Mouse (Mus musculus): ENCODE data around the gene Rsbn1l. TPM values are rescaled to one million over a fixed set of nuclear protein-coding genes. Genes with fewer than 3 reads are reported as not detected.
A peak's percentile ranks its signal among the peaks of the same experiment; 100 is the strongest.

Gene Rsbn1l
- total and polyA plus RNA-seq, 3 experiments = 8.1 to 20.2 (median 17.0) TPM

- no peaks in the 10 kb centered on the region for H3K9me3 ChIP-seq (replicated peaks; ENCODE audit: low read length)
- DNase-seq (ENCODE audit: extremely low read depth) = peak; percentile 66
- peaks cover 31 to 86% of the 10 kb centered on the region in 2 experiments for H3K4me1 ChIP-seq (ENCODE audit: control insufficient read depth in 1 of 2, insufficient read depth in 2 of 2)
- in situ Hi-C loops (cut with MboI; ENCODE audit: low pct_ligation_motif_present, low pct_unique_long_range_greater_than_20kb, low sequenced_read_pairs) (no loop called here), dilution Hi-C loops (cut with MboI; ENCODE audit: extremely low pct_ligation_motif_present, extremely low pct_unique_long_range_greater_than_20kb, low sequenced_read_pairs) (no loop called here)
- H3K27ac ChIP-seq (ENCODE audit: insufficient read depth, low read depth) = peak overlapping the region; percentile 76
- H3K4me3 ChIP-seq (replicated peaks in 1 of 3; ENCODE audit: low read depth in 2 of 3, low read length in 2 of 3, poor library complexity in 1 of 3) = peak overlapping the region; percentile 15 to 41 (median 28)
- no peak for TF ChIP-seq PAX5 (IDR thresholded peaks at IDR 0.05; ENCODE audit: low read length)
- peak; percentile 11; the same call in 1 of the 2 replicates for TF ChIP-seq IRF4 (IDR thresholded peaks at IDR 0.05; ENCODE audit: low read depth, low read length)
- TF ChIP-seq UBTF (IDR thresholded peaks at IDR 0.05; ENCODE audit: low read depth, low read length) = 0 out of 2 replicates have a peak, but pooled peaks have one; percentile 43
- TF ChIP-seq ZNF384 (IDR thresholded peaks at IDR 0.05; ENCODE audit: low read depth, low read length) = peak; percentile 85
- H3K79me2 ChIP-seq (replicated peaks; ENCODE audit: control insufficient read depth, extremely low read depth, insufficient read depth, poor library complexity, severe bottlenecking) = peaks cover 90% of the 10 kb centered on the region
- H3K9ac ChIP-seq (ENCODE audit: insufficient read depth, low read depth) = peak overlapping the region; percentile 47
- peaks cover 0 to 26% of the 10 kb centered on the region in 2 experiments for H3K36me3 ChIP-seq (replicated peaks in 1 of 2; ENCODE audit: control insufficient read depth in 1 of 2, insufficient read depth in 1 of 2, low read length in 1 of 2)
- no peaks in the 10 kb centered on the region for H3K27me3 ChIP-seq (replicated peaks)
- H3K4me2 ChIP-seq (ENCODE audit: insufficient read depth, low read depth, poor library complexity, severe bottlenecking) = peak overlapping the region; percentile 90
These were observed 17.7 kb downstream of the Rsbn1l start for GRCm38 (mm10) chr5:20938523-20938922.

GRCm38 (mm10) chr5:20935934-20936333, 20.3 kb downstream of the Rsbn1l start:
- no peak overlapping the region for H3K27ac ChIP-seq (ENCODE audit: insufficient read depth, low read depth)
- no peaks in the 10 kb centered on the region for H3K27me3 ChIP-seq (replicated peaks)
- H3K4me2 ChIP-seq (ENCODE audit: insufficient read depth, low read depth, poor library complexity, severe bottlenecking) = no peak overlapping the region
- no peaks in the 10 kb centered on the region for H3K9me3 ChIP-seq (replicated peaks; ENCODE audit: low read length)
- H3K9ac ChIP-seq (ENCODE audit: insufficient read depth, low read depth) = no peak overlapping the region
- peaks cover 22 to 84% of the 10 kb centered on the region in 2 experiments for H3K4me1 ChIP-seq (ENCODE audit: control insufficient read depth in 1 of 2, insufficient read depth in 2 of 2)
- TF ChIP-seq ETS1 (conservative IDR thresholded peaks at IDR 0.05; ENCODE audit: low read depth, low read length) = no peak
- TF ChIP-seq USF2 (conservative IDR thresholded peaks at IDR 0.05; ENCODE audit: low read depth, low read length) = no peak
- no peak for TF ChIP-seq RCOR1 (conservative IDR thresholded peaks at IDR 0.05; ENCODE audit: low read depth, low read length)
- no peak for TF ChIP-seq ELF1 (IDR thresholded peaks at IDR 0.05; ENCODE audit: low read depth, low read length)
- no peak for TF ChIP-seq GABPA (IDR thresholded peaks at IDR 0.05; ENCODE audit: insufficient replicate concordance, low read depth, low read length)
- TF ChIP-seq BHLHE40 (IDR thresholded peaks at IDR 0.05; ENCODE audit: low read depth, low read length) = no peak
- TF ChIP-seq NRF1 (IDR thresholded peaks at IDR 0.05; ENCODE audit: low read depth, low read length) = no peak
- TF ChIP-seq SIN3A (IDR thresholded peaks at IDR 0.05; ENCODE audit: low read length) = no peak
- TF ChIP-seq ZNF384 (IDR thresholded peaks at IDR 0.05; ENCODE audit: low read depth, low read length) = no peak
- TF ChIP-seq MYC (IDR thresholded peaks at IDR 0.05; ENCODE audit: low read depth, low read length) = no peak
- dilution Hi-C loops (cut with MboI; ENCODE audit: extremely low pct_ligation_motif_present, extremely low pct_unique_long_range_greater_than_20kb, low sequenced_read_pairs) = no loop called here
- peaks cover 0 to 24% of the 10 kb centered on the region in 2 experiments for H3K36me3 ChIP-seq (replicated peaks in 1 of 2; ENCODE audit: control insufficient read depth in 1 of 2, insufficient read depth in 1 of 2, low read length in 1 of 2)
- in situ Hi-C loops (cut with MboI; ENCODE audit: low pct_ligation_motif_present, low pct_unique_long_range_greater_than_20kb, low sequenced_read_pairs) = no loop called here
- DNase-seq (ENCODE audit: extremely low read depth) = no peak
- H3K4me3 ChIP-seq (replicated peaks in 1 of 3; ENCODE audit: low read depth in 2 of 3, low read length in 2 of 3, poor library complexity in 1 of 3) = no peak overlapping the region
- H3K79me2 ChIP-seq (replicated peaks; ENCODE audit: control insufficient read depth, extremely low read depth, insufficient read depth, poor library complexity, severe bottlenecking) = peaks cover 91% of the 10 kb centered on the region

- Histone ChIP-seq H3K4me1 (ENCODE audit: control insufficient read depth in 1 of 2, insufficient read depth in 2 of 2) (peaks cover 14 to 84% of the 10 kb centered on the region in 2 experiments), H3K27me3 (replicated peaks) (no peaks in the 10 kb centered on the region), H3K9ac (ENCODE audit: insufficient read depth, low read depth) (no peak overlapping the region), H3K4me3 (replicated peaks in 1 of 3; ENCODE audit: low read depth in 2 of 3, low read length in 2 of 3, poor library complexity in 1 of 3) (no peak overlapping the region), H3K4me2 (ENCODE audit: insufficient read depth, low read depth, poor library complexity, severe bottlenecking) (peak overlapping the region; percentile 29), H3K36me3 (replicated peaks in 1 of 2; ENCODE audit: control insufficient read depth in 1 of 2, insufficient read depth in 1 of 2, low read length in 1 of 2) (peaks cover 0 to 10% of the 10 kb centered on the region in 2 experiments), H3K9me3 (replicated peaks; ENCODE audit: low read length) (no peaks in the 10 kb centered on the region), H3K27ac (ENCODE audit: insufficient read depth, low read depth) (no peak overlapping the region; the same call in 1 of the 2 replicates), H3K79me2 (replicated peaks; ENCODE audit: control insufficient read depth, extremely low read depth, insufficient read depth, poor library complexity, severe bottlenecking) (peaks cover 86% of the 10 kb centered on the region)
- dilution Hi-C loops (cut with MboI; ENCODE audit: extremely low pct_ligation_motif_present, extremely low pct_unique_long_range_greater_than_20kb, low sequenced_read_pairs) = no loop called here
- peak; percentile 57 for TF ChIP-seq MYC (IDR thresholded peaks at IDR 0.05; ENCODE audit: low read depth, low read length)
- TF ChIP-seq POLR2AphosphoS2 (IDR thresholded peaks at IDR 0.05; ENCODE audit: low read depth, low read length) = no peak
- no peak for TF ChIP-seq GABPA (IDR thresholded peaks at IDR 0.05; ENCODE audit: insufficient replicate concordance, low read depth, low read length)
- TF ChIP-seq JUN (IDR thresholded peaks at IDR 0.05; ENCODE audit: insufficient read depth, low read depth, low read length) = no peak
- no peak for TF ChIP-seq TCF12 (IDR thresholded peaks at IDR 0.05; ENCODE audit: low read depth, low read length)
- TF ChIP-seq ETS1 (conservative IDR thresholded peaks at IDR 0.05; ENCODE audit: low read depth, low read length) = no peak
- no peak for TF ChIP-seq E2F4 (IDR thresholded peaks at IDR 0.05; ENCODE audit: insufficient replicate concordance, low read depth, low read length)
- no peak for TF ChIP-seq POLR2A (IDR thresholded peaks at IDR 0.05; ENCODE audit: low read depth, low read length)
- TF ChIP-seq EP300 (IDR thresholded peaks at IDR 0.05; ENCODE audit: low read length) = peak; percentile 49
- peak; percentile 80 for DNase-seq (ENCODE audit: extremely low read depth)
- in situ Hi-C loops (cut with MboI; ENCODE audit: low pct_ligation_motif_present, low pct_unique_long_range_greater_than_20kb, low sequenced_read_pairs) = no loop called here
These were observed 23.6 kb downstream of the Rsbn1l start for GRCm38 (mm10) chr5:20932585-20932984.

Measured in CH12.LX (cell line).